Mouse (Mus musculus) neural tube, embryonic 13.5 days (tissue): Measurements from ENCODE around the gene Dmrt1. TPM values are rescaled to one million over a fixed set of nuclear protein-coding genes. Genes with fewer than 3 reads are reported as not detected.
"Not testable (repeated sequence)": the region's sequence is repeated elsewhere in the genome, so short reads cannot be mapped to it uniquely, and the experiment has no call there.

Experiments used
- ATAC-seq: fragments of 200-750 bp; cut with Nextera tagmentation; 2 replicates; pipeline ENCODE4 v1.8.0; 2017; ENCODE audit warnings: low read depth, mild to moderate bottlenecking, moderate TSS enrichment, moderate library complexity
- H3K27ac ChIP-seq: fragments of 300-500 bp; sonication (generic); replicated peaks from 2 replicates; pipeline ENCODE4 v1.5.1; 2015; ENCODE audit warnings: moderate library complexity, mild to moderate bottlenecking, inconsistent platforms
- H3K27me3 ChIP-seq: fragments of 300-500 bp; sonication (generic); 2 replicates; pipeline ENCODE4 v1.6.1; 2015; ENCODE audit warnings: mild to moderate bottlenecking, inconsistent platforms
- H3K36me3 ChIP-seq: fragments of 300-500 bp; sonication (generic); 2 replicates; pipeline ENCODE4 v1.6.1; 2015; ENCODE audit warnings: mild to moderate bottlenecking, inconsistent platforms
- H3K4me1 ChIP-seq: fragments of 300-500 bp; sonication (generic); replicated peaks from 2 replicates; pipeline ENCODE4 v1.6.1; 2015; ENCODE audit warnings: inconsistent platforms
- H3K4me2 ChIP-seq: fragments of 300-500 bp; sonication (generic); 2 replicates; pipeline ENCODE4 v1.6.1; 2015; ENCODE audit warnings: inconsistent platforms, mild to moderate bottlenecking, moderate library complexity
- H3K4me3 ChIP-seq: fragments of 300-500 bp; sonication (generic); 2 replicates; pipeline ENCODE4 v1.5.1; 2015; ENCODE audit warnings: mild to moderate bottlenecking, inconsistent platforms
- H3K9ac ChIP-seq: fragments of 300-500 bp; sonication (generic); 2 replicates; pipeline ENCODE4 v1.6.1; 2015; ENCODE audit warnings: moderate library complexity, mild to moderate bottlenecking, inconsistent platforms
- H3K9me3 ChIP-seq: fragments of 300-500 bp; sonication (generic); 2 replicates; pipeline ENCODE4 v1.6.1; 2016; ENCODE audit warnings: inconsistent platforms
- WGBS: fragments of 180-500 bp; shearing (Covaris S2); methylation state at CpG from one replicate; pipeline ENCODE4 v1.1.7; 2015; 5-methylcytosine and 5-hydroxymethylcytosine counted together
- polyA plus RNA-seq: library from polyadenylated mRNA; unstranded; fragments of >200 nt; fragmentation: Nextera tagmentation; extraction: Ambion mirVana; gene quantifications from 2 replicates; pipeline ENCODE4 v1.2.1, GENCODE M21; 2015

Gene Dmrt1
- polyA plus RNA-seq = 0.32 TPM in 1 of 2 replicates, not detected in the other

GRCm38 (mm10) chr19:25505360-25506196 lies at the start of gene Dmrt1:
TSS of gene Dmrt1 (plus strand) at chr19:25505618.
- no peaks in the 10 kb centered on the region for H3K36me3 ChIP-seq
- H3K27me3 ChIP-seq = peaks cover 82% of the 10 kb centered on the region
- WGBS = under 1% methylated on average over 63 of the region's 64 CpGs
- H3K4me3 ChIP-seq = peak within 1 kb of the TSS; percentile 26
- H3K4me2 ChIP-seq = peak within 1 kb of the TSS; percentile 46
- peaks cover 18% of the 10 kb centered on the region for H3K4me1 ChIP-seq
- H3K9me3 ChIP-seq = no peaks in the 10 kb centered on the region
- H3K9ac ChIP-seq = no peak within 1 kb of the TSS
- ATAC-seq = no peak
- no peak within 1 kb of the TSS for H3K27ac ChIP-seq

- no peak overlapping the region for H3K27ac ChIP-seq
- ATAC-seq = no peak
- 96% methylated on average over 8 of the region's 8 CpGs for WGBS
These were observed 44.7 kb upstream of the Dmrt1 start for GRCm38 (mm10) chr19:25460760-25461159.

DNA sequence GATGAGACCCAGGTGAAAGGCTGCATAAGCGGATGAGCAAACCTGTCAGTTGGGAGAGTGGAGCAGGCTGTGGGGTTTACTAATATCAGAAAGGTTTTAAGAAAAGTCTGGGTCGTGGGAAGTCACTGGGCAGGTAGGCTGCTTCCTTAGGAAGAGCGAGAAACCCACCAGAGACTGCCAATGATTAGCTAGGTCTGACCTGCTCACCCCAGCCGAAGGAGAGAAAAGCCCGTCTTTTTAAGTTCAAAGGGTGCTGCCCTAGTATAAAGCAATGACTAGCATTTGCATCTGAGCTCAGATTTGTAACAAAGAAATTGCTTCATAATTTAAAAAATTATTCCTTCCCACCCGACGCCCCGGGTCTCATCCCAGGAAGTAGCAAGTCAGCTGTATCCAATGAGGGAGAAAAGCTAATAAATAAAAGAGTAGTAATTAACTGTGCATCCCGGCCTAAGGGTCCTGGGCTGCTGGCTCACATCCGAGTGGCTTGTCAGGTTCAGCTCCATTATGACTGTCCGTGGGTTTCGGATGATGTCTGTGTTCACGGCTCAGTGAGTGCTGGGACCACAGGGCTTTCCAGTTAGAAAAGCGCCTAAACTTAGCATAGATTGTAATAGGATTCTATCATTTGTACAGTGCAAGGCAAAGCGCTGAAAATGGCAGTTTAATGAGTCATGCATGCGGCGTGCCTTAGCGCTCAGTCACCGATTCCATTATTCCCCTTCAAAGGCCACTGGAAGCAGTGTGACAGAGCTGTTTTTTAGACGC lies 43.7 kb upstream of the Dmrt1 start:
- H3K27ac ChIP-seq = no peak overlapping the region
- H3K4me3 ChIP-seq = no peak overlapping the region

More at GRCm38 (mm10) chr19:25460760-25461159, 44.7 kb upstream of the Dmrt1 start:
- Histone ChIP-seq H3K9ac (no peak overlapping the region), H3K36me3 (no peaks in the 10 kb centered on the region), H3K4me3 (no peak overlapping the region), H3K9me3 (0 out of 2 replicates have a peak, but pooled peaks cover 3% of the 10 kb centered on the region), H3K27me3 (no peaks in the 10 kb centered on the region), H3K4me2 (no peak overlapping the region), H3K4me1 (peaks cover 17% of the 10 kb centered on the region; the same call in 1 of the 2 replicates)

DNA sequence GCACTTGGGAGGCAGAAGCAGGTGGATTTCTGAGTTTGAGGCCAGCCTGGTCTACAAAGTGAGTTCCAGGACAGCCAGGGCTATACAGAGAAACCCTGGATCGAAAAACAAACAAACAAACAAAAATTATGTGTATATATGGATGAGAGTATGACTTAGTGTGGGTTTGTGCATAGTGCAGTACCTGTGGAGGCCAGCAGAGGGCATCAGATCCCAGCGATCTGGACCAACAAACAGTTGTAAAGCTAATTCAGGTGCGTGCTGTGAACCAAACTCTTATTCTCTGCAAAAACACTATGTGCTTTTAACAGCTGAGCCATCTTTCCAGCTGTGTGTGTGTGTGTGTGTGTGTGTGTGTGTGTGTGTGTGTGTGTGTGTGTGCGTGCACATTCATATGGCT lies 29.6 kb upstream of the Dmrt1 start:
- ATAC-seq, H3K9me3 ChIP-seq, H3K27me3 ChIP-seq, H3K27ac ChIP-seq, H3K36me3 ChIP-seq, H3K9ac ChIP-seq, H3K4me2 ChIP-seq, H3K4me1 ChIP-seq, H3K4me3 ChIP-seq: not testable (repeated sequence)
- 68% methylated on average over 4 of the region's 4 CpGs for WGBS

More for the DNA sequence above, 43.7 kb upstream of the Dmrt1 start:
- ATAC-seq = peak; percentile 69
- H3K4me1 ChIP-seq = peaks cover 17% of the 10 kb centered on the region; the same call in 1 of the 2 replicates
- 0 out of 2 replicates have a peak, but pooled peaks cover 3% of the 10 kb centered on the region for H3K9me3 ChIP-seq
- H3K36me3 ChIP-seq = no peaks in the 10 kb centered on the region
- peak overlapping the region; percentile 37 for H3K4me2 ChIP-seq
- no peaks in the 10 kb centered on the region for H3K27me3 ChIP-seq
- WGBS = 45% methylated on average over 20 of the region's 20 CpGs
- H3K9ac ChIP-seq = no peak overlapping the region

DNA sequence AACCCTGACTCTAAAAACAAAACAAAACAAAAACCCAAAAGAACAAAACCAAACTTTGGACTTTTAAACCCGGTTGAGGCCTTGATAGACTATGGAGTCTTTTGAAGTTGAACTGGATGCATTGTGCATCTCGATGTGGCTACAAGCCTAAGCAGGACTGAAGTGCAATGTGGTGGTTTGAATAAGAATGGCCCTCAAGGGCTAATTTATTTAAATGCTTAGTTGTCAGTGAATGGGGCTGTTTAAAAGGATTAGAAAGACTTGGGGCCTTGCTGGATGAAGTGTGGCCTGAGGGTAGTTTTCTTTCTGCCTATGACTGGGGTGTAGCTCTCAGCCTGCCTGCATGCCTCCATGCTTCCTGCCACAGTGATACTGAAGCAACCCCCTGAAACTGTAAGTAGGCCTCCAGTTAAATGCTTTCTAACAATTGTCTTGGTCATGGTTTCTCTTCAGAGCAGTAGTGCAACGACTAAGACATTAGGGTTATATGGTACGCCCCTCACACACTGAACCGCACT lies 26.2 kb upstream of the Dmrt1 start:
- H3K4me1 ChIP-seq = no peaks in the 10 kb centered on the region
- no peak overlapping the region for H3K4me3 ChIP-seq
- H3K27me3 ChIP-seq = no peaks in the 10 kb centered on the region
- 0 out of 2 replicates have a peak, but pooled peaks cover 5% of the 10 kb centered on the region for H3K9me3 ChIP-seq
- no peak overlapping the region for H3K4me2 ChIP-seq
- 63% methylated on average over 5 of the region's 5 CpGs for whole genome bisulfite sequencing
- no peaks in the 10 kb centered on the region for H3K36me3 ChIP-seq
- H3K27ac ChIP-seq = no peak overlapping the region
- no peak for ATAC-seq
- H3K9ac ChIP-seq = no peak overlapping the region

DNA sequence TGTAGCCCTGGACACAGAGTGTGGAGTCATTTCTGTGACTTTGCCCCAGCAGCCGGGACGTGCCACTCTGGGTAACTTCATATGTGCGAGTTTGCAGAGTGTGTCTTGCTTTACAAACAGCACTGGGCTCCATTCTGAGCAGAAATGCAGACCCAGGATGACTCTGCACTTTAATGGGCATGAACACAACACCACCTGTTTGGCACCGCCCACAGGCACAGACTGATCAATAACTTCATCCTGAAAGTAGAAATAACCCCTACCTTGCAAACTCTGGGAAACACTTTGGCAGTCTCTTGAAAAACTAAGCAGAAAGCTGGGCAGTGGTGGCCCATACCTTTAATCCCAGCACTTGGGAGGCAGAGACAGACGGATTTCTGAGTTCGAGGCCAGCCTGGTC lies 24.6 kb upstream of the Dmrt1 start:
- H3K36me3 ChIP-seq = no peaks in the 10 kb centered on the region
- 87% methylated on average over 6 of the region's 6 CpGs for WGBS

DNA sequence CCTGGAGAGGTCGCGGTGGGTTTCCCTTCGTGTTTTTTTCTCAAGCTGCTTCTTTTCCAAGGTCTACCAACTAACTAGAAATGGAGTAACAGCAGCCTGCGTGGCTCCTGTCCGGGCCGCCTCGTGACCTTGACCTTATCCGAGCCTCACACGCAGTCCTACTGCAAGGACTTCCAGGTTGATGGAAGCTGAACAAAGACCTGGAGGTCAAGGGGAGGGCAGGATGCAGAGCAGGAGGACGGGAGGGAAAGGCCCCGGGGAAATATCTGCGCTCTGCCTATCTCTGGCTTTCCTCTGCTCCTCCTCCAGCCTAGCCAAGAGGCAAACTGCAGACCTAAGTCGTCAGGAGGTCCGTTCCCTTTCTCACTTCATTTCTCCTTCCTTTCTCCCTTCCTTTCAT lies 18.9 kb upstream of the Dmrt1 start:
- Histone ChIP-seq H3K9ac (no peak overlapping the region), H3K4me3 (no peak overlapping the region), H3K9me3 (no peaks in the 10 kb centered on the region), H3K36me3 (no peaks in the 10 kb centered on the region), H3K27me3 (peaks cover 34% of the 10 kb centered on the region), H3K4me2 (no peak overlapping the region), H3K4me1 (0 out of 2 replicates have a peak, but pooled peaks cover 7% of the 10 kb centered on the region), H3K27ac (no peak overlapping the region)
- 21% methylated on average over 14 of the region's 14 CpGs for WGBS
- ATAC-seq = no peak

More for the DNA sequence above, 24.6 kb upstream of the Dmrt1 start:
- no peak overlapping the region for H3K4me2 ChIP-seq
- H3K27ac ChIP-seq = no peak overlapping the region
- no peaks in the 10 kb centered on the region for H3K4me1 ChIP-seq
- H3K9ac ChIP-seq = no peak overlapping the region
- H3K27me3 ChIP-seq = peaks cover 2% of the 10 kb centered on the region
- ATAC-seq = no peak
- H3K9me3 ChIP-seq = 0 out of 2 replicates have a peak, but pooled peaks cover 5% of the 10 kb centered on the region
- no peak overlapping the region for H3K4me3 ChIP-seq

GRCm38 (mm10) chr19:25487350-25487749 lies 18.1 kb upstream of the Dmrt1 start:
- Histone ChIP-seq H3K4me3 (no peak overlapping the region), H3K4me2 (no peak overlapping the region), H3K36me3 (no peaks in the 10 kb centered on the region), H3K9ac (no peak overlapping the region), H3K9me3 (no peaks in the 10 kb centered on the region), H3K27ac (no peak overlapping the region), H3K4me1 (0 out of 2 replicates have a peak, but pooled peaks cover 7% of the 10 kb centered on the region), H3K27me3 (peaks cover 34% of the 10 kb centered on the region)
- ATAC-seq = no peak
- WGBS = 24% methylated on average over 1 of the region's 1 CpGs

GRCm38 (mm10) chr19:25488546-25488945 lies 16.9 kb upstream of the Dmrt1 start:
- Histone ChIP-seq H3K9ac (no peak overlapping the region), H3K9me3 (no peaks in the 10 kb centered on the region), H3K27me3 (peaks cover 34% of the 10 kb centered on the region), H3K4me2 (no peak overlapping the region), H3K4me1 (0 out of 2 replicates have a peak, but pooled peaks cover 7% of the 10 kb centered on the region), H3K4me3 (no peak overlapping the region), H3K36me3 (no peaks in the 10 kb centered on the region), H3K27ac (no peak overlapping the region)
- 15% methylated on average over 2 of the region's 2 CpGs for WGBS
- no peak for ATAC-seq

GRCm38 (mm10) chr19:25489546-25489945 lies 15.9 kb upstream of the Dmrt1 start:
- peaks cover 34% of the 10 kb centered on the region for H3K27me3 ChIP-seq
- H3K9me3 ChIP-seq = no peaks in the 10 kb centered on the region
- no peaks in the 10 kb centered on the region for H3K36me3 ChIP-seq
- H3K4me1 ChIP-seq = 0 out of 2 replicates have a peak, but pooled peaks cover 7% of the 10 kb centered on the region
- no peak overlapping the region for H3K4me2 ChIP-seq
- no peak for ATAC-seq
- no peak overlapping the region for H3K9ac ChIP-seq
- 59% methylated on average over 2 of the region's 2 CpGs for whole genome bisulfite sequencing
- no peak overlapping the region for H3K4me3 ChIP-seq
- H3K27ac ChIP-seq = no peak overlapping the region

DNA sequence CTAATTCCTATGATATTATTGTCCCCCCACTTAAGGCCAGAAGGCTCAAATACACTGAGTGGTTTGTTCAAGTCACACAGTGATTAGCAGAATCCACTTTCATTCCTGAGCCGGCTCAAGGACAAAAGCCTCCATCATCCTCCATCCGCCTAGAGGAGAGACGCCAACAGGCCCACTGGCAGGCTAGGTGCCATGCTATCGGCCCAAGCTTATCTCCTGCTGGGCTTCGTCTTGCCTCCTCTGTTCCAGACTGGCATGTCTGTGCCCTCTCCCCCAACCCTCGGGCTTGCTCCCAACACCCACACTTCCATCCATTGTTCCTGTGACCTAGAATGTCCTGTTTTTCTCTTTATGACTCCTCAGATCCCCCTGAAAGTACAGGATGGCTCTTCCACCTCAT lies 8.0 kb upstream of the Dmrt1 start:
- Histone ChIP-seq H3K27ac (no peak overlapping the region), H3K9ac (no peak overlapping the region), H3K4me3 (no peak overlapping the region), H3K4me2 (no peak overlapping the region), H3K4me1 (no peaks in the 10 kb centered on the region), H3K9me3 (no peaks in the 10 kb centered on the region), H3K36me3 (no peaks in the 10 kb centered on the region), H3K27me3 (peaks cover 4% of the 10 kb centered on the region)
- WGBS = 84% methylated on average over 6 of the region's 6 CpGs
- no peak for ATAC-seq

DNA sequence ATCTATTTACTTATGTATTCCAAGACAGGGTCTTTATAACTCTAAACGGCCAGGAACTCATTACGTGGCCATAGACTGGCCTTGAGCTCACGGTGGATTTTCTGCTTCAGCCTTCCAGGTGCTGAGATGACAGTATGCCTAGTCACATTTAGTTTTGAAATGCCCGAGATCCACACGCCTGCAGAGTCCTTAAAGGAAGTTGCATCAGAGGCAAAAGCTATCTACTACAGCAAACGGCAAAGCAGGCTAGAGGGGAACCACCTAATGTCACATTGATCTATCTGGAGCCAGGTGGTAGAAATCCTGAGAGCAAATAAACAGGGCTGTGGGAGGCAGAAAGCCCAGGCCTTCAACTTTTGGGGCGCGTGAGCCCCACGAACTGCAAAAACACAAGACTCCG lies 540 bp upstream of the Dmrt1 start:
- H3K27me3 ChIP-seq = peaks cover 75% of the 10 kb centered on the region
- H3K4me2 ChIP-seq = no peak overlapping the region
- H3K4me3 ChIP-seq = no peak overlapping the region
- H3K9me3 ChIP-seq = no peaks in the 10 kb centered on the region
- H3K36me3 ChIP-seq = no peaks in the 10 kb centered on the region
- no peak overlapping the region for H3K27ac ChIP-seq
- H3K4me1 ChIP-seq = peaks cover 18% of the 10 kb centered on the region
- no peak for ATAC-seq
- H3K9ac ChIP-seq = no peak overlapping the region
- WGBS = 36% methylated on average over 10 of the region's 10 CpGs
